Mouse (Mus musculus) CD4-positive helper T cell, adult 2 months (primary cell): ENCODE data around the gene Kcnh5.

Experiments
- DNase-seq: peaks from one replicate; pipeline ENCODE4 v3.0.0-alpha.2; 2012; ENCODE audit warnings: low read depth, missing footprints, low spot score

The Kcnh5 gene

DNA sequence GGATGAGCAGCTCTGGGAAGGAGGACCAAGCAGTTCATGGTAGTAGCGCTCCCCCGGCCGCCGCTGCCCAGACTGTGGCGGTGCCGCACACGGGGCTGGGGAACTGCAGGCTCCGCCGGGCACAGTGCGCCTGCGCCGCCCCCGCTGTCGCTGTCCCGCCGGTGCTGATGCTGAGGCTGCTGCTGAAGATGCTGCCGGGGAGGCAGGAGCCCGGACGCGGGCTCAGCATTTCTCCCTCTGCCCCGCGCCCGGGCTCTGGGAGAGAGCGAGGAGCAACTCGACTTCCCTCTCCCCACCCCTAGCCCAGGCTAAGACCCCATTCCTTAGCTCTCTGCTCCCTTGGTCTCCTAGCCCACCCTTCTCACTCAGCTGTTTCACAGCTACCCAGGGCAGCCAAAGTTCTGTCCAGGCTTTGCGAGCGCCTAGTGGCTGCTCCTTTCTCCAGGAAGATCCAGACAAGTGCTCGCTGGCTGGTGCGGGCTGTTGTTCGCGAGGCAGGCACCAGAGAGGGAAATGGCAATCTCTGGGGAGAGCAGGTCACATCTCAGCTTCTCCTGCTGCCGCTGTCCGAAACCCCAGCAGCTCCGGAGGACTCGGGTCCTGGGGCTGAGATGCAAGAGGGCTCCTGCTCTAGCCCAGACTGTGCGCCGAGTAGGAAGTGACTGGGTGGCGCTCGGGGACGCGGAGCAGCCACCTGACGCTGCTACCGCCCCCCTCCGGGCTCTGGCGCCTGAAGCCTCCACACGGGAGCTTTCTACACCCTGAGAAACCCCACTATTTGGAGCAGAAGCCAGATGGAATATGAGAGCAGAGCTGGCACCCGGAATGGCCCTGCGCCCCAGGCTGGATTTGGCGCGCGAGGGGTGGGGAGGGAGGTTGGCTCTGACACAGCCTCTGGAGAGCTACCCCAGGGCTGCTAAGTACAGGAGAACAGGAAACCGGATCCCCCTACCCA is at the start of gene Kcnh5:
TSS of gene Kcnh5 (minus strand) at position 642 of the 955 bp plus-strand sequence.
- DNase-seq, result peak; percentile 13

DNA sequence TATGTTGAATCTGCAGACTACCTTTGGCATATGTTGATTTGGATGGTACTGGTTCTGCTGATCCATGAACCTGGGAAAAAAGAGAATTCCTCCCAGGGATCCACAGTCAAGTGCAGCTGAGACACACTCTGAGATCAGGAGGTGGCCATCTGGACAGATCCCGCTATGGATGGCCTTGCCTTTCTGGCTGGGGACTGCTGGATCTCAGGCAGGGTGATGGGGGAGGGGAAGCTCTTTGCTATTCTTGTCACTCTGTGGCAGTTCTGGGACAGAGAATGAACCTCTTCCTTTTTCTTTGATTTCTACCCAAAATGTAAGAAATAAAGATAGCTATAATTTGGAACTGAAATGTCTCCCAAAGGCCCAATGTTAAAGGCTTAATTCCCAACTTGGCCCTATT is 46.8 kb upstream of the Kcnh5 start:
- DNase-seq, result no peak

DNA sequence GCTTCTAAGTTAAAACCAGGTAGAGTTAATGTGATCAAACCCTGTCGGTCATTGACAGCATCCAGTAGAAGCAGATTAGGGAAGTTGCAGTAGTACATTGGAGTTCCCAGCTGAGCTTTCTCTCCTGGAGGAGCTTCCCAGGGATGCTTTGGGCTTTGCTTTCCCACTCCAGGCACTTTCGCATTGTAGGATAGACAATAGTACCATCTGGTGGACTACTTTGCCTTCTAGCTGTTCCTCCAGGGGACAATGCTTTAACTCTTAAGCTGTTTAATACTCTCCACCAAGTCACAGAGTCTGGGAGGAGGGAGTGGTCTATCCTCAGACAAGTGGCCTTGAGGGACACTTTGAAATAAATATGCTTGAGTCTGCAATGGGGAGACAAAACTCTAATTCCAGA is 12.3 kb upstream of the Kcnh5 start:
- DNase-seq, result no peak

DNA sequence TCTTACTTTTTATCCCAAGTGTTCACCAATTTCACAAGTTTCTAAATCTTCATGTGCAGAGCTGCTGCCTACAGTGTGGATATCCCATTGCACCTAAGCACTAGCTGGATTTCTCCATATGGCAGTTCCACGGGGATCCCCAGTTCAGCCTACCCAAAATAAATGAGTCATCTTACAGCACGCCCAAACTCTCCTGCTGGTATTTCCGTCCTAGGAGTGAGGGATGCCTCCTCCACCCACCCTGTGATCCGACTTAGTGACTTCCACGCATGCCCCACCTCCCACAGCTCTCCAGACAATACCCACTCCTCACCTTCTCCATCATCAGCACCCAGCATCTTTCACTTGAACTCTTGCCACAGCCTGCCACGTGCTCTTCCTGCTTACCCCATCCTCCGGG is 5.5 kb upstream of the Kcnh5 start:
- DNase-seq, result no peak

DNA sequence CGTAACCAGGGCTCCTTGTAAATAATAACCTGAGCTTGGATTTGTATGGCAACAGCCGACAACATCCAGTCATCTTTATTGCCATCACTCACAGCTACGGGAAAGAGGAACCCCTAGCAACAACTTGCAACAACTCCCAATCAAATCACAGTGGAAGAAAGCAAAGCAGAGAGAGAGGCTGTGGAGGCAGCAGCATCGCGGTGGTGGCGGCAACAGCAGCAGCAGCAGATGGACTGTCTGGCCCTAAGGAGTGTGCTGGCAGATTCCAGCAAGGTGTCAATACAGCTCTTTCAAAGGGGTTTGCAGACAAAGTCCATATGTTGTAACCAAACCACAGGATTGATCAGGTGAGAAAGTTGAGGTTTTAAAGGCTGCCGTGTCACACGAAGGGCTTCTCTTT is 2.4 kb upstream of the Kcnh5 start:
- no peak for DNase-seq

DNA sequence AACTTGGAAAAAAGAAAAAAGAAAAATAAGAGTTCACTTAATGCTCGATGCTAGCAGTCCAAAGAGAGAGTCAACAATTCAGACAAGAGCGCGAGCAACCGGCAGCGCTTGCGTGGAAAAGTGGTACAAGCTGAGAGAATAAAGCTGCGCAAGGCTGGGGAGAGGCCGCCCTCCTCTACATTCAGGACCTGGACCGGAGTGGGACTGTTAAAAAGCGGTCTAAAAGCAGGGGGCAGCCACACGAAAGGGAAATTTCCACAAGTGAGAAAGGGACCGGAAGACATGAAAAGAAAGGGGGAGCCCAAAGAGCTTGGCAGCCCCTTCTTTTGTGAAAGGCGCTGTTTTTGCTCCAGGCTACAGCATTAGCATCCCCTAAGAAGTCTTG is 506 bp upstream of the Kcnh5 start:
- no peak for DNase-seq

DNA sequence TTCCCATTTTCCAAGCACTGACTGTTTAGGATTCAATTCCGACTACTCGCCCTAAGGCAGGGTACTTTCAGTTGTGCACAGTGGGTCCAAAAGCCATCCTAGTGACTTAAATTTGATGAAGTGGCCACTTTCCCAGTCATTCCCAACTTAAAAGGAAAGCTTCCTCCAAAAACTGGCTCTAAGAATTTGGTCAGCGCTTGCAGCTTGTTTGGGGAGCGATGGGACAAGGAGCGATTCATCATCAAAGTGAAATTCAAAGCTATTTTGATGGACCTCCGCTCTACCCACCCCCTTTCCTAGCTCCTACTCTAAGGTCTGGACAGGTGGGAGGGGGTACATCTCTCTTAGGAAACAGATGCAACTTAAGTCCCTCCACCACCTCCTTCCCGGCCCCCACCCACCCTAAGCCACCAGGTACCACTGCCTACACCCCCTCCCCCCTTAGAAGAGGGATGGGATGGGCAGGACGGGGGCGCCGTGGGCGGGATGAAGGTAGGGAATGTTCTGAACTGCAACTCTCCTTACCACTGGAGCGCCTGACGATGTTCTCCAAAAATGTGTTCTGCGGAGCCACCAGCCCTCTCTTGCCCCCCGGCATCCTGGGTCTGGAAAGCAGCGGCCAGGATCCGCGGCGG is 1.1 kb downstream of the Kcnh5 start:
- DNase-seq, result no peak

DNA sequence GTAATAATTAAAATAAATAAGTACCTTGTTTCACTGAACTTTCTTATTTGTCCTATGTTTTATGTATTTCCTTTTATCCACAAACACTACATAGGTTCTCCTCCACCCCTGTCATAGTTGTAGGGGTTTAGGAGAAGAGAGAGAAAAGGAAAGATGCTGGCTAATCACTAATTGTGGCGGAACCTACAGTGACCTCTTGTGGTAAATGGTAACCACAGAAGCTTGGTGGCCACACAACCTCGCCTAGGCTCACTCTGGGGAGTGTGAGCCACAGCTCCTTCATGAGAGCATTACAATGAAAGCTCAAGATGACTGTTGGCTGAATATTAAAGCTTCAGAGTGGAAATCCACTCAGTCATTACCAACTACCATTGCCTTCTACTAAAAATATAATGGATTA is 6.2 kb downstream of the Kcnh5 start:
- no peak for DNase-seq

DNA sequence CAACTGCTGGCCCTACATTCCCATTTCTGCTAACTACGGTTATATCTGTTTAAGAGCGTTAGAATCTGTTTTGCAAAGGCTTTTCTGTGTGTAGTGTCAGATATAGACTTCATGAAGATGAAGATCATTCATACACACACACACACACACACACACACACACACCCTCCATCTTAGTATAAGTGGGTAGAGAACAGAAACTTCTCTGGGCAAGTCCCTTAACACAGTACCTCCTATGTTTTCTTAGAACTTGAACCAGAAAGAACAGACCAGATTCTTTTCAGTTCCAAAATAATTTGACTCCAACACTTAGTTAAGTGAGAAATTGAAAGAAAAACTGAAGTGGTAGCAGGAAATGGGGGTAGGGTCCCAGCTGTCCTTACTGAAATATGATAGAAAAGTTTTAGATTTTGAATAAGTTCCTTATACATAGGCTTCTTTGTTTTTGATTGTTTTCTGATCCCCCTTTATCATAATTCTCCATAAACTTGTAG is 24.0 kb downstream of the Kcnh5 start:
- no peak for DNase-seq

DNA sequence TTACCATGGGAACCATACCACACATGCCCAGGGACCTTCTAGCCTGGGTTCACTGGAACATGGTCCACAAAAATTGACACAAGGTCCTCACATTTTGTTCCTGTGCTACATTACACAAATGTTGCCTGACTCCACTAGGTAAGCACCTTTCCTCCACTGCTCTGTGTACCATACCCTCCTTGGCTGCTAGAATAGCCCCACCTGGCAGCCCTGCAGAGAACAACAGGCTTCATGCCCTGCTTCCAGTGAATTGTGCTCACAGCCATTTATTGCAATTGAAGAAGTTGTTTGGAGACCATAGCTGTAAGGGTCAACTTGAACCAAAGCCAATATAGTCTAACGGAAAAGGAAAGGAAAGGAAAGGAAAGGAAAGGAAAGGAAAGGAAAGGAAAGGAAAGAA is 37.3 kb downstream of the Kcnh5 start:
- DNase-seq, result no peak

DNA sequence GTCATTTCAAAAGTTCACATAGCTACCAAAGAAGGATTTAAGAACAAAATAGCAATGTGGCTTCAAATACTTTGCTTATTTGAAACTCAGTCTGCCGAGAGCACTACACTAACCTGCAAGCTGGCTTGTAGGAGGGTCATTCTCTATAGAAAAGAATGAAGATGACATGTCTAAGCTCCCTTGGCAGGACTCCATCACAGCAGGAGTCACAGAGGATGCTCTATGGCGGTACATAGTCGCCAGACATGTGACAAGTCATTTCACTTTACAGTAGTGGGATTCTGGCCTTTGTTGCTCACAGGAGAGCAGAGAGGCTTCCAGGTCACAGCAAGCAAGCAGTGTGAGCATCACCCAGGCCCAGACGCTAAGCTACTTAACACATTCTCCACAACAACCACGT is 85.2 kb downstream of the Kcnh5 start:
- DNase-seq, result no peak

DNA sequence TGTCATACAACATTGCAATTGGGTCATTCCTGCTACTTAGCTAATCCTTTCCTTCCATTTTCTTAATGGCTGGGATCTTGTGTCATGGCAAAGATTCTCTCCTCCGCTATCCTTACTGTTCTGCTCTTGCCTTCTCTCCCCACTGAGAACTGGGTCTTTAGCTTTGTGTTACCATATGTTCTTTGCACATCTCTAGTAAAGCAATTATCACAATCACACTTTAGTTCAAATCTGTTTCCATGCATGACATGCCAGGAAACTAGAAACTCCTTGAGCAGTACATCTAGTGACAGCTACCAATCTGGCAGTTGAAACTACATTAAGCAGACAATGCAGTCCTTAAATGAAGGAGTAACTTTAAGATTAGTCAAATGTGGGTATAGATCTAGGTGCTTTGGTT is 86.2 kb downstream of the Kcnh5 start:
- DNase-seq, result no peak

DNA sequence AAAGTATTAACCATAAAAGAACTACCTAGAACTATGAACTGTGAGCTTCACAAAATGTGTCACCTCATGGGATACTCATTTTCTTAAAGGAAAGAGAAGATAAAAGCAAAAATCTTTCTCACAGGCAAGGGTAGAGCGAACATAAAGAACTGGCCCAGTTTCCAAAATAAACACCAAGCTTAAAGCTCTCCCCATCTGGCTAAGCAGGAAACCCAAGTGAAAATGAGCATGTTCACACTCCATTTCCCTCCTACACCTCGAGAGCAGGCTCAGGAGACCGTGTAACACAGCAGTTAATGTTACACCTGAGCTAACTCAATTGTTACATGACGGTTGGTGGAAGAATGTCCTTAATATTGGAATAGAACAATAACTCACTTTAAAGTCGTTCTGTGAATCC is 100.0 kb downstream of the Kcnh5 start:
- no peak for DNase-seq

DNA sequence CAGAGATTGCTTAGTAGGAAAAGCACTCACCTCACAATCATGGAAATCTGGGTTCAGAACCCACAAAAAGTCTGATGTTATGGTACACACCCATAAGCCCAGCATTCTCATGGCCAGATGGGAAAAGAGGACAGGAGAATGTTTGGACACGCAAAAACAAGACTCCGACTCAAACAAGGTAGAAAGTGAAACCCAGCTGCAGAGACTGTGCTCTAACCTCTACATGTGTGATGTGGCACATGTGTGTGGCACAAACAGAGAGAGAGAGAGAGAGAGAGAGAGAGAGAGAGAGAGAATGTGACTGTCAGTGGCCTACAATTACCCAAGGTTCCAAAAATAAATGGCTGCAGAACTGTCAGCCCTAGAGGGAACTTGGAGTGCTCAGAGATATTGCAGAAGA is 106.1 kb downstream of the Kcnh5 start:
- DNase-seq, result no peak

DNA sequence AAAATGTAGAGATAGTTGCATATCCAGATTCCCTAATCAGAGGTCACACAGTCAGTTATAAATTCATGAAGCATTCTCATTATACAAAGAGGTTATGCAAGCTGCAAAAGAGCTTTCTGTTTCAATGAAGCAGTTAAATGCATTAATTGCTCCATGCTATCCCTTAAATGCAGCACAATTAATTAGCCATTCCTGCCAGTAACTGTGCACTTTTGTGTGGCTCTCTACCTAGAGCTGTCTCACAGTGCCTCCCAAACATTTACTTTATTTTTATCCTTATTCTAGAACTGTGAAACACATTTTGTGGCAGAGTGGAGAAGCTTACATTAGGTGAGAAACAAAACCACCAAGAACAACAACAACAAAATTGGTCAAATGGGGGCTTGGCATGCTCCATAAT is 114.6 kb downstream of the Kcnh5 start:
- no peak for DNase-seq

DNA sequence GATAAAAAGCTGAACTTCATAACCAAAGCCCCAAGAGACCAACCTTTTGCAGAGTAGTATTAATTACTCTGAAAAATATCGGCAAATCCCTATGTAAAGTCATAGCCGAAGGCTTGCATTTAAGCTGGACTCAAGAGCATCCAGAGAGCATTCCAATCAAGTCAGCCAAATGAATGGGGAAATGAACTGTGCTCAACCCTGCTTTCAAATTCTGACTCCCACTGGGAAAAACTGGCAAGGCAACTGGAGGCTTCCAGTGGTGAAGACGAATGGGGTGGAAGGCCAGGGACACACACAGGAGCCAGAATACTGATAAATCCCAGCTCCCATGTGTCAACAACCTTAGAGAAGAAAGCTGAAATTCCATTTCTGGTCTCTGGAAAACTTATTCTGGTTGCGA is 115.4 kb downstream of the Kcnh5 start:
- DNase-seq, result no peak

DNA sequence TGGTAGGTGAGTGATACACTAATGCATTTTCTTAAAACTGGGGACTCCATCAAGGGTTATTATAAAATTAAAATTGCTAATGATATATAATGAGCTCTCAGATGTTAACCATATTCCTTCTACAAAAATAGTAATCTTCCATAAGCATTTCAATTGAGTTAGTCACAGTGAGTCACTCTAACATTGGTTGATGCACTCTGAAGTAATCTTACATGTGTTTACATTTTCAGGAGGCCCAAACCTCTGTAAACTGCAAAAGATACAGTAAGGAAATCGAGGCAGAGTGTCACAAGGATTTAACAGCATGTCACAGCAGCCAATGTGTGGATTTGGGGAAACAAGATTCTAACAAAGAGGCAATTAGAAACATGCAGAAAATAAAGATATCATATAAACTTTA is 123.4 kb downstream of the Kcnh5 start:
- no peak for DNase-seq

DNA sequence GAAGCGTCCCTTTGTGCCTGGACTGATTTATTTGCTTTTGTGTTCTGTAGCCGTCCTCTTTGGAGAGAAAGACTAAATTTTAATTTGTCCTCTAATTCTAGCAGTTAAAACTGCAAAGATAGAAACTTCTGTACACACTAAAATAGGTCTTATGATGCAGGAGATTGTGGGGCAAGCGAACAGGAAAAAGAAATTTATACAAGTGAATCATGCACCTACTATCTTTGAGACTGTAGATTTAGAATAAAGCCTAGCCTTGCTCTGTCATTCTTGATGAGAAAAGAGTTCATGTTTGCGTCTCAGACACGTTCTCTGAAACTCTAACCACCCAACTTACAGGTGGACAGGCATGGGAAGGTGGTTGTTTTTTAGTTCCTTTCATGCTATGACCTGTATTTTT is 140.4 kb downstream of the Kcnh5 start:
- no peak for DNase-seq

DNA sequence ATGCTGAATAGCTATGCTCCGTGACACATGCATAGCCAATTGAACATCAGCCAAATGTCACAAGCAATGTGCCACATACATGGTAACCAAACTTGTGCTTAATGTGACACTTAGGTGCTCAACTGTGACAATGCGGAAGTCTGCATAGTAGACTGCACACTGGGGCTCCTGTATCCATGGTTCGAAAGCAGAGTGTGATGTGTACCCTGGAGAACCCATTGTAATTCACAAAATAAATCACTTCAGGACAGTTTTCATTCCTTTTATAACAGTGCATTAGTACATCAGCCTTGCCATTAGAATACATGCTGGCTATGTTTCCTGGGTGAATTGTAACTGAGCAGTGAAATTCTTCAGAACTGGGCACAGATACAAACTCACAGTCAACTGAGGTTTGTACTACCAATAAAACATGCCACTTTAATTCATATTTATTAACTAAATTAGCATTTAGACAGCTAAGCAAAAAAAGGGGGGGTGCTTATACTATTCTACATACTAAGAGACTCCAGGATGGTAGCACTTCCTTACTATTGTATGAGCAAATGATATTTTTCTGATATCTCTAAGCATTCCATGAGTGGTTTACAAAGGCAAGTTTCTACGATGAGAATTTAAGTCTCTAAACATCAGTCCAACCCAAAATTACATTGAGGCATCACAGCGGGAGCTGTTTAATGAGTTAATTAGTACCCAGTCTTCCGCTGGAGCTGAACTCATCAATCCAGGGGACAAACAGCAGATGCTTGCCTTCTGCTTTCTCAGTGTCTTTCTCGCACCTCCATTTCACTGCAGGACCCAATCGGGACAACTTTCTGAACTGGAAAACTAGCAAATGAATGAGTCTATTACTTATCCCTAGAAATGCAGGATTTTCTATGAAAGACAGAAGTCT is 144.9 kb downstream of the Kcnh5 start:
- no peak for DNase-seq

DNA sequence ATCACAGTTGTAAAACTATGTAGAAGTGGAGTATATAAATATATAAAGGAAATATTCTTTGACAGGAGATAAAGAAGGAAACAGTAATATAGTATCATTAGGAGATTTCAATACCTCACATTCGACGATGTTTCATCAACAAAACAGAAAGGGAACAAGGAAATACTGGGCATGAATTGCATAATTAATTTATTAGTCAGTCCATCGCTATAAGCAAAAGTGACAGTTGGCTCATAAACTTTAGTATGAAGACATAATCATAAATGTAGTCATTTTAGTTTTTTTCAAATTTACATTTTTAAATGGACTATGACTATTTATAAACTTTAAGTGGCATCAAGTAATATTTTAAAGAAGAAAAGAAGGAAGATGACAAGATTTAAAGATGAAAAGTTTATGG is 205.9 kb downstream of the Kcnh5 start:
- no peak for DNase-seq

DNA sequence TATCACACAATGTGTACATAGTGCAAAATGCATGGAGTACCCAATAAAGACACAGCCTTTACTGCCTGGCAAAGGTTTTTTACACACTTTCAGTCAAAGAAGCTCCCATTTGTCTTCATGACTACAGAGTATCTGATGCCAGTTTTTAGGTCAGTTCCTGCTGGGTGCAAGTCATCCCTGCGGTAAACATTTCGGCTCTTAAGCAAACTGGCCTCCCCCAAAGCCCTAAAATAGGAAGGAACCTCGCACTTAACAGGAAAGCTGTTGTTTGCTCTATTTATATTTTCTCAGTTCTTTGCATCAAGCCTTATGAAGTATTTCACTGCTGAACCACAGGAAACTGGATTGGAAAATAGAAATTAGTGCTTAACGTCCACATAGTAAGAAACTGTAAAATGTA is 207.7 kb downstream of the Kcnh5 start:
- no peak for DNase-seq

DNA sequence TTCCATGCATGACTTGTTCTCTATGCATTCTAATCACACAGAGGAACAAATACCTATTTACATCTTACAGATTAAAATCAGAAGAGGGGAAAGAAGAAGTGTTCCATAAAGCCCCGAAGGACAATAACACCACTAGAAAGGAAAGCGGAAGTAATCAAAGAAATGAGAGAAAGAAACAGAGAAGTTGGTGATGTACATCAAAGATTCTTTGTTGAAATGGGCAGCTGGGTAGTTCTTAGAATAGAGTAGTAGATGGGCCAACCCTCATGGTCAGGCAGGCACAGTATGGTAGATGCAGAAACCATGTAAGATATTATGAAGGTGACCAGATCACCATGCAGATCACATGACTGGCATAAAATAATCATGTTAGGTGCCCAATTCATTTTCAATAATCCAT is 210.9 kb downstream of the Kcnh5 start:
- DNase-seq, result no peak
